Mouse (Mus musculus) layer of hippocampus, adult 11-12 months (tissue): ENCODE results near the gene Dgkz.

Experiments used
- DNase-seq: peaks from one replicate; pipeline ENCODE4 v3.0.0; 2022; ENCODE audit warnings: low spot score

Gene Dgkz

DNA sequence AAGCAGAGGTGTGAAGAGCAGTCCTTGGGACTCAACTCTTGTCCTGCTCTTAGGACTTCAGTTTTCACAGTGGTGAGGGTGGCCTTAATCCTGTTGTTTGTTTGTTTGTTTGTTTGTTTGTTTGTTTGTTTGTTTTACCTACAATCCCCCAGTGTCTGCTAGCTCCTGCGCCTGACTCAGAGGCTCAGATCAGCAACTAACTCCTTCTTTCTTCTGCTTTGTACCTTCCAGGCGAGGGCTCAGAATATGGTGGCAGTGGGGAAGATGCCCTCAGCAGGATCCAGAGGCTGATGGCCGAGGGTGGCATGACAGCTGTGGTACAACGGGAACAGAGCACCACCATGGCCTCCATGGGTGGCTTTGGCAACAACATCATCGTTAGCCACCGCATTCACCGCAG, 58.6 kb downstream of the Dgkz start:
- DNase-seq = no peak

DNA sequence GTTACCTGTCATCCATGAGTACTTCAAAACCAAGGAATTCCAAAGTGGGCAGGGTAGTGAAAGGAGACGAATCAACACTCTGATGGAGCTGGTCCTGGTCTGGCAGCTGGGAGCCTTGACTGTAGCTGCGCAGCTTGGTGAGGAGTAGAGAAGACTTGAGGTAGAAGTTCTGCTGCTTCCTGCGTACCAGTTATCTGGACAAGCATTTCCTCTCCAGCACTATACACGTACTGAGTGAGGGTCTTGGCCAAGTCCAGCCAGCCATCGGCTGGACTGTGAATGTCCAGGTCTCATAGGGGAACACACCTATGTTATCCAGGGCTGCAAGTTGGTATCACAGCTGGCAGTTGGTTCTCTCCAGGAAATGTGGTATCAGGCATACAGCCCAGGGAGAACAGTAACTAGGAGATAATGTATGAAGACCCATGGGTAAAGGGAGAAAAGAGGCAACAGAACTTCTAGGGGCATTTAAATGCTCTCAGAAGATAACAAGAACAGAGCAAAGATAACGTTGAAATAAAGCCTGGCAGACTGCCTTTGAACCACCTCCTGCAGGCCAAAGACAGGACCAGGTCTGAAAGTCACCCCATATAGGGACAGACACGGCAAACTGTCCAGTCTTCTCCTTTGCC, 59.2 kb downstream of the Dgkz start:
- DNase-seq = no peak

GRCm38 (mm10) chr2:91913328-91914110, 62.1 kb downstream of the Dgkz start:
- no peak for DNase-seq

GRCm38 (mm10) chr2:91912616-91913015, 63.0 kb downstream of the Dgkz start:
- no peak for DNase-seq

DNA sequence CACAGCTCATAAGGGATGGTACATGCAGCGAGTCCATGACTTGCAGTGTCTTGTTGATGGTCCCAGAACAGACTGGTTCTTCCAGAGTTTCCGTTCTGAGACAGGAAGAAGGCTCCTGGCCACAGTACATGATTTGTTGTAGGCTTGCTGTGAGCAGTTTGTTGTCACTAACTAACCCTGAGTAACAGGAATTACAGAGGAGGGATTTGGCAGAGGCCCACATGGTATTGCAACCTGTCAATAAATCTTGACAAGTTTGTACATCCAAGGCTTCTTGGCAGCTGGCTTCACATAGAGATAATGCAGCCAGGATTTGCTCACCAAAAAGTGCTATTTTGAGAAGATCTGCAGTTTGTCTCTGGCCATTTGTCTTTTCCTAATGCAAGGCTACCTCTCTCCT, 69.5 kb downstream of the Dgkz start:
- no peak for DNase-seq

- peak; percentile 34 for DNase-seq
These were observed 70.9 kb downstream of the Dgkz start for GRCm38 (mm10) chr2:91904618-91905307.

DNA sequence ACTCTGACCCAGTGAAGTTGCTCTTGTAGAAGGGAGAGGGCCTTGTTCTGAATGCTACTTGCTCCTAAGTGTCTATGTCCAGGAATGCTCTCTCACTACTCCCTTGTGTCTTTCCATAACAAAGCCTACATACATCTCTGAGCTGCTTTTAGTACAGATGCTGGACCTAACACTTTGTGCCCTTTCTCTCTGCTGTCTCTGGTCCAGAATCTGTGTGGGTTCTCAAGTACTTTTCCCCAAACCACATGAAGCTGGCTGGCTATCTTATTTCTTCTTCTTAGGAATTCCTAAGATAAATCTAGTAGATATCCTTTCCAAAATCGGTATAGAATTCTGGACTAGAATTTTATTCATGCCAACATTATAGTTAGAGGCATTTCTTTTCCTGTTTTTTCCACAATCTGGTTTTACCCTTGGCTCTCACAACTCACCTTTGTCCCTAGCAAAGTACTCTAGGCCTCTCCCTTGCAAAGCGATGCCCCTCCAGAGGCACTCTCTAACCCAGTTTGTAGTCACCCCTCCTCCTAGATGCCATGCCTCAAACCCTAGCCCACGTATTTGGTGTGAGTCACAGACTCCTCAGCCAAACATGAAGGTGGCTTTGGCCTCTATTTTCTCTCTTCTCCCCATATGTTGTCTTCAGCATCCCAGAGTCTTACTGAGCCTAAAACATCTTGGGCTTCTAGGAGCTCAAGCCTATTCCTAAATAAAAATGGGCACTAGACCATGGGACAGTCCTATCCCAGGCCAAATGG, 72.3 kb downstream of the Dgkz start:
- no peak for DNase-seq

GRCm38 (mm10) chr2:91902336-91902735, 73.3 kb downstream of the Dgkz start:
- no peak for DNase-seq

GRCm38 (mm10) chr2:91900431-91900830, 75.2 kb downstream of the Dgkz start:
- no peak for DNase-seq

- no peak for DNase-seq
These were observed 76.5 kb downstream of the Dgkz start for GRCm38 (mm10) chr2:91899141-91899540.

DNA sequence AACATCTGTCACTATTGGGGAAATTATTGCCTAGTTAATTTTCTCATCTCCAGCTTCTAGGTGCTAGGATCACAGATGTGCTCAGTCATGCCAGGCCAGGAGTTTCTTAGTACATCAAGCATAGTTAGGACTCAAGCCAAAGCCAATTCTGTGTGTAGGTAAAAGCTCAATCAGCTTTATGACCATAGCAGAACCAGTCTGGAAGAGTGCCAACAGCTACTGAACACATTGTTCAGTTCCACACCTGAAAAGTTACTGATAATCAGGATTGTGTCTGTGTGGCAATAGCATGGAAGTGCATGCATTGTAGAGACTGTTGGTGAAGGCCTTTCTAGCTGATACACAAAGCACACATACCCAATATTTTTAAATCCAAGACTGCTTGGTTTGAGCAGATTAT, 77.7 kb downstream of the Dgkz start:
- DNase-seq = no peak

DNA sequence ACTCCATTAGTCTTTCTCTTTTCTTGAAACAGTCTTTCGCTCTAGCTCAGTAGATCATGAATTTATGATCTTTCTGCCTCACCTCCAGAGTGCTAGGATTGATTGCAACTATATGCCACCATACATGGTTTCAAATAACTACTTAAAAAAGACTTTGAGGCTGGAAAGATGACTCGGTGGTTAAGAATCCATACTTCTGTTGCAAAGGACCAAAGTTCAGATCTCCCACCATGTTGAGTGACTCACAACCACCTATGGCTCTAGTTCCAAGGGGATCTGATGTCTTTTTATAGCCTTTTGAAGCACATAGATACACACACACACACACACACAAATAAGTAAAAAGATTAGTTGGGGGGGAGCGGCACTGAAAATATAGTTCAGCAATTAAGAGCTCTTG, 80.3 kb downstream of the Dgkz start:
- DNase-seq = no peak

DNA sequence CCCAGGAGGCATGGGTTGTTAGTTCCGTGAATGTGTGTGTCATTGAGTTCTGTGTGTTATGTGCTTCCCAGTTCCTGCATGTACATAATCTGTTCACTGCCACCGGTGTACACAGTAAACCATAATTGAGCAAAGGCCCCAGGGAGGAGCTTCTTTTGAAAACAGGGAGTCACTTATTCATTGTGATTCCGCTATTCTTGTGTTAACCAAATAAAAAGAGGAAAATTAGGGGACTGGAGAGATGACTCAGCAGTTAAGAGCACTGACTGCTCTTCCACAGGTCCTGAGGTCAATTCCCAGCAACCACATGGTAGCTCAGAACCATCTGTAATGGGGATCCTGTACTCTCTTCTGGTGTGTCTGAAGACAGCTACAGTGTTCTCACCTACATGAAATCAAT, 80.9 kb downstream of the Dgkz start:
- no peak for DNase-seq

GRCm38 (mm10) chr2:91884616-91885015, 91.0 kb downstream of the Dgkz start:
- DNase-seq = no peak

GRCm38 (mm10) chr2:91883961-91884360, 91.7 kb downstream of the Dgkz start:
- peak; percentile 35 for DNase-seq
